Mouse (Mus musculus) T-helper 17 cell (primary cell): ENCODE measurements at regions not wholly inside any gene's neighbourhood (a gene's known extent, or its start where the extent isn't known, plus 50 kb on each side); places are given as distances from the start of the nearest gene placed in this dataset.

Source experiments
- in situ Hi-C, 2 experiments: fragments of 300-600 bp; cut with MboI, MseI; formaldehyde crosslinking; loops; 1 replicate in 1 of 2; 2 replicates in 1 of 2; pipeline ENCODE4 v1.15.1; 2025; ENCODE audit warnings: high pct_unique_total_duplicates in 2 of 2

DNA sequence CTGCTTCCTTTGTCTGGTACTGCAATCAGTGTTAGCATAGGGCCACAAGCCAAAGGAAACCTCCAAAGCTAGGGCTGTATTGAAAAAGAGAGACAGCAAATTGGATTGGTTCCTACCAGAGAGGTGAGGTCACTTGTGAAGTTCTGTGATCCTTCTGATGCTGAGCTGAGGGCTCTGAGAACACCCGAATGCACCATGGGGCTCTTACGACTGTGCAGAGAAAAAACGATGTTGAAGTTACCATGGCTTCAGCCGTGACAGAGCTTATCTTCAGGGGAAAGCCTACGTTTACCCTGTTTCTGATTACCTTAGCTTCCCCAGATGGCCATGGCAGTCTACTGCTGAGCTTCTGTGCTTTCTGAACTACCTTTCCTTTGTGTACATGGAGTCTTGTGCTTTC, 53.9 kb upstream of the Fmo9 start:
- in situ Hi-C loops, result loop anchor here in 1 of 2 experiments (25.0 kb wide), 1 partner anchor 452 kb away; no protein-coding TSS in a partner anchor

DNA sequence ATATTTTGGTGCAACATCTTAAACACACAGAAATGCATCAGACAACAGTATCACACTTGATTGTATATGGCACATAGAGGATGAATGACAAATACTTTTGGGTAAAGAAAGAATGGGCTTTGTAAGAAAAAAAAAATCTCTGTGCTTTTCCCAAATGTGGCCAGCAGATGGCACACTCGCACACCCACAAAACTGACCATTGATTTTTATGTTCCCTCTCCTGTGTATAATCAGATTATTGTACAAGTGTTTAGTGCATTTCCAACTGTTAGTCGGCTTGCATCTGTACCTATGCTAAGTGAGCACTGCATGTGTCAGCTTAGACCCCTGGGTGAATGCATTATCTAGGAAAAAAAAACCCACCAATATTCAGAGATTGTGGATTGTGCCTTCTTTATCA, 56.4 kb upstream of the Fmo9 start:
- in situ Hi-C loops, result loop anchor here in 1 of 2 experiments (25.0 kb wide), 1 partner anchor 449 kb away; no protein-coding TSS in a partner anchor

DNA sequence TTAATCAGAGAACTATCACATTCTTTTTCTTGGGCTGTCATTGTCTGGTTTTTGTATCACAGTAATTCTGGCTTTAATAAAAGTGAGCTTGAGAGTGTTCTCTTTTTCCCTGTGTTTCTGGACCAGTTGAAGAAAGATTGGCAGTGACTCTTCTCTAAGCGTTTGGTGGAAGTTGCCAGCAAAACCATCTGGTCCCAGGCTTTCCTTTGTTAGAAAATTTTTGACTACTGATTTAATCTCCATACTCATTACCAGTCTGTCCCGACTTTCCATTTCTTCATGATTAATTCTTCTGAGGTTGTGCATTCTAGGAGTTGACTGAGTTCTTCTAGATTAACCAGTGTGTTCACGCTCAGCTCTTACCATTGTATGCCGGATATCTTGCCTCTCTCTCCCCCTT, 68.6 kb upstream of the Fmo9 start:
- in situ Hi-C loops, result no loop called here

DNA sequence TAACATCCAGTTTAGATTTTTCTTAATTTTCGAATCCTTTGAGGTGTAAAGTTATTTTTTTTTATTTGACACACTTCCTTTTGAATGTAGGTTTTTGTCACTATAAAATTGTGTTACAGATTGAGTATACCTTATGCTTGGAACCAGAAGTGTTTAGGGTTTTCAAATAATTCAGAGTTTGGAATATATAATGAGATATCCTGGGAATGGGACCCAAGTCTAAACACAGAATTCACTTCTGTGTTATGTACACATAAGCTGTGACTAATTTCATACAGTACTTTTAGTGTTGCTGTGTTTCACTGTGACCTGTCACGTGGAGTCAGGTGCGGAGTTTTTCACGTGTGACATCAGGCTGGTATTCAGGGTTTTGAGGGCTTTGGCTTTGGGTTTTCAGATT, 69.1 kb upstream of the Fmo9 start:
- in situ Hi-C loops, result no loop called here

DNA sequence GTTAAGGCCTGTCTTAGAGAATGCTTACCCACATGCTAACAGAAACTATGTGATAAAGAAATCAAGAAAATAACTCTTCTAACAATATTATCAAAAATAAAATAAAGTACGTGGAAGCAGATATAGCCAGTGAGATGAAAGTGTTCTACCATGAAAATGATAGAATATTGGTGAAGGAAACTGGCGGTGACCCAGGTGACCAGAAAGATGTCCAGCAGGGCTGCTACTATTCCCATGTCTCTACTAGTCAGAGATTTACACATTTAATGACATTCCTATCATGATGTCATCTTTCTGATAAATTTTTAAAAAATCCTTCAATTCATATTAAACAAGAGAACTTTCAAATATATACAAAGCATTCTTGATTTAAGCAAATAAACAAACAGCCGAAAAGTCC, 69.8 kb upstream of the Fmo9 start:
- in situ Hi-C loops, result no loop called here

DNA sequence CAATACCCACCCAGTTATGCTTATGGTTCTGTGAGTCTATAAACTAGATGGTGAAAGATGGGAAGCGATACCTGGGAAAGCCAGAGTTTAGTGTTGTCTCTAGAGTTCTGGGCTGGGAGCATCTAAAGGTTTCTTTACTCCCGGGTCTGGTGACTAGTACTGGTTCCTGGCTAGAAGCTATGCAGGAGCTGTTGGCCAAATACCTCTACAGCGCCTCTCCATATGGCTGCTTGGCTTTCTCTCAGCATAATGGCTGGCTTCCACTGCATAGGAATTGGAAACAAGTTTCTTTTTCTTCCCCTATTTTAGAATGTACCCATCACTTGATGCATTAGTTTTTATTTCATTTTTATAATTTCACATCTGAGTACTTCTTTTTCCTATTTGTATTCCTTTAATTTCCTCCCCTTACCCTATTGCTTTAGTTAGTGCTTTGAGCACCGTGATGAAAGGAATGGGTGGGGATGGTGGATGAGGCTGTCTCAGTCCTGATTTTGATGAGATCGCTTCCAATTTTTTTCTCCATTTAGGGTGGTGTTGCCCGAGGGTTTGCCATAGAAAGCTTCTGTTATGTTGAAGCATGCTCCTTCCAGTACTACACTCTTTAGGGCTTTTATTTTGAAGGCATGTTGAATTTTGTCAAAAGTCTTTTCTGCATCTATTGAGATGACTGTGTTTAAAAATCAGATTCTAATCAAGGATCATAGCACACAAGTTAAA, 71.5 kb upstream of the Fmo9 start:
- in situ Hi-C loops, result no loop called here

DNA sequence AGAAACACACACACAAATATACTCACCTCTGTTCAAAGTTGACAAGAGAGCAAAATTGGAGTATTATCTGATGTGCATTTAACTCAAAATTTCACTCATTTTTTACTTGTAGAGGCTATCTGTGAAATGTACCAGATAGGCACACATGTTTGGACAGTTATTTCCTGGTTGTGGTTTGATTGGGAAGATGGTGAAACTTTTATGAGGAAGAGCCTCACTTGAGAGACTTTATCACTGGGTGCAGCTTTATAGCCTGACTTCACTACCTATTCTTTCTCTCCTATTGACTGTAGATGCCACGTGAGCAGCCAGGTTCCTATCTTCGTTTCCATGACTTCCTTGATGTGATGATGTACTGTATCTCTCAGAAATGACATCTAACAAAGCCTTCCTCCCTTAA, 77.3 kb upstream of the Fmo9 start:
- in situ Hi-C loops, result no loop called here

DNA sequence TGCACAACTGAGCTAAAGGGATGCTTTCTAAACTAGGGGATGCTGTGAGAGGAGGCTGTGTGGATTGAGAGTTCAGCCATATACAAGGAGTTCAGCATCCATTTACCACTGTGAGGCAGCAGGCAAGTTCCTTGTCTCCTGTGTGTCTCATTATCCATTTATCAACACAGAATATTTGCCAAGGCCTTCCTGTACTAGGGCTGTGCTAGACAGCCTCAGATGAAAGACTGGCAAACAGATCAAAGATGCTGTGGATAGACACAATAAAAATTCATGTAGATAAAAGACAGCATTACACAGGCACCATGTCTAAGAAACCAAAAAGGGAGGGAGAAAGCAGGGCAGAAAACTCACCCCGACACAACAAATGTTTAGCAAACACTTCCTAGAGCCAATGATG, 91.5 kb upstream of the Fmo9 start:
- in situ Hi-C loops, result no loop called here

DNA sequence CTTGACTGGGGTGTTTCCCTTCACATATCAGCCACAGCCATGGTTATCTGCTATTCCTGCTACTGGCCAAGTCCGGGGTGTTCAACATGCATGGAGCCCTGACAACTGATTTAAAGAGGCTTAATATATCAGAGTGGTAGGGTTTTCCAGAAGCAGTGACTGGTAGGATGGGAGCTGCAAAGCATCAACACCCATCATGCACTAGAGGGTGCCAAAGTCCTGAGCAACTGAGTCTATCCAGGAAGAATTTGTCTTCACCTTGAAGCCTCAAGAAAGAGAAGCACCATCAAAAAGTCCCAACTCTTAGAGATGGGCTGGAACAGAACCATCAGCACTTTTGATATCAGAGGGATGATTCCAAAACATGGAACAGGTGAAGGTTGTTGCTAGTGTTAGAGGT, 100.5 kb upstream of the Fmo9 start:
- in situ Hi-C loops, result loop anchor here in 1 of 2 experiments (5.0 kb wide), 1 partner anchor 40 kb away; no protein-coding TSS in a partner anchor

DNA sequence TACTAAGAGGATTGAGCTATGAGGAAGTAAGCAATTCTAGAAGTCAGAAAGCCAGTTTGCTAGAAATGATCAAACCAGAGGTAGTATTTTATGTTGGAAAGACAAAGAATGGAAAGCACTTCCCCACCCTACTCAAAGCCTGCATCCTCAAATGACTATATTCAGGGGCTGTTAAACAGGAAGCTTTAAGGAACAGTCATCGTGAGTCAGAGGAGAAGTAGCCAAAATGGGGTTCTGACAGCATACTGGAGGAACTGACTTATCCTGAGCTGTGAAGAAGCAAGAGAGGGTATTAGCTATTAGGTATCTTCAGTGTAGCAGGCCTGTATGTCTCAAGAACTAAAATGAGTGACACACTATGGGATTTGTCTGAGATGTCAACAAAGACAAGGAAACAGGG, 106.3 kb upstream of the Fmo9 start:
- in situ Hi-C loops, result no loop called here

DNA sequence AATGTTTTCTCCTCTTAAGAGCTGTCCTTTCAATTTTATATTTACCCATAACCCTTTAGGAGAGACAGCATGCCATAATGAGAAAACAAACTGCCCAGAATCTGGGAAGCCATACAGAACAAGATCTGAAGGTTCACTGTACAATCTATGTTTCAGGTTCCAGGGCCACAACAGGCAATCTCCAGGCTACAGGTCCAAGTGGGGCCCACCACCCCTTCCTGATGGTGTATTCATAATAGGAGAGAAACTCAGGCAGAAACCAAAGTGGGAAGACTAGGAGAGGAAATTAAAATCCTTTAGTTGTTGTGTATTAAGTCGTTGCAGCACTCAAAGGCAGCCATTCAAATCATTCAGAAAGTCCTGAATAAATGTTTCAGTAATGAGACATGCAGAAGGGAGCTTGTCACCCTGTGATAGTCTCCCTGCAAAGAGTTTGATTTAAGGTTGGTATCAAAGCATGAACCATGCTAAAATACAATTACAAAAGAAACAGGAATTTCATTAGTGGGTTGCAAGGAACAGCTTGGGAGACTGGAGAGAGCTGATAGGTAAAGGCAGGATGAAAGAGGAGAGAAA, 107.3 kb upstream of the Fmo9 start:
- in situ Hi-C loops, result no loop called here

DNA sequence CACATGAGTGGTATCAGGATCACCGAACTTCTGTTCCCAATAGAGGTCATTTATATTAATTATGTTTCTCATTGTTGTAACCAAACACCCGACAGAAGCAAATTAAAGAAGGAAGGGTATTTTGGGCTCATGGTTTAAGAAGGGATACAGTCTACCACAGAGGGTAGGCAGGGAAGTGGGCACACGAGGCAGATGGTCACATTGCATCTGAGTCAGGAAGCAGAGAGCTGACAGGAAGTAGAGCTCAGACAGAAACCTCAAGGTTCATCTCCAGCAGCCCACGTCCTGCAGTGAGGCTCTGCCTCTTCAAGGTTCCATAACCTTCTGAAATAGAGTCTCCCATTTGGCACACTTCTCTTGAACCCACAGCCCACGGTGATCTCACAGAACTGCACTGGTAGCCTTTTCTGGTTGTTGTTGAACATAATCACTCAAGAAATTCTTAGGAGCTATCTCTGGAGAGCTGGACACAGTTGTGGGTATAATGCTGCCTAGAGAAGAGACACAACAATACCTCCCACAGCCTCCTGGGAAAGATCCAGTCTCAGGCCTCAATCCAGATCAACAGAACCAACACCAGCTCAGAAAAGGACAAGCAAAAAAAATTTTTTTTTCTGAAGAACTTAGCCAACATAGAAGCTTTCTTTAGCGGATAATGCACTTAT, 111.5 kb upstream of the Fmo9 start:
- in situ Hi-C loops, result loop anchor here in 1 of 2 experiments (10.0 kb wide), 1 partner anchor 768 kb away; no protein-coding TSS in a partner anchor

DNA sequence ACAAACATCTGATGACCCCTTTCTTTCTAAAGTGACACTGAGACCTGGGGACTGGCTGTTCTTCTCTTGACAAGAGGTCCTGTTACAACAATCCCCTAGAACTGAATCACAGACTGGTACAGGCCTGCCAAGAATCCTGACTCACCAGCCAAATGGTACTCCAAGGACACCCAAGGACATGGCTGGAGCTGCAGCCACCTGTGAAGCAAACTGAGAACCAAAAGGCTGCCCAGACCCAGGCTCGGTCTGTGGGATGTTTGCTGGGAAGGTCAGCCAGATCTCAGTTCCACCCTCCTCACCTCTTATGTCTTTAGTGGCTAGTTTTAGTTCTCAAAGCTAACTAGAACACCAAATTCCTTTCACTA, 112.1 kb upstream of the Fmo9 start:
- in situ Hi-C loops, result loop anchor here in 1 of 2 experiments (10.0 kb wide), 1 partner anchor 769 kb away; no protein-coding TSS in a partner anchor

DNA sequence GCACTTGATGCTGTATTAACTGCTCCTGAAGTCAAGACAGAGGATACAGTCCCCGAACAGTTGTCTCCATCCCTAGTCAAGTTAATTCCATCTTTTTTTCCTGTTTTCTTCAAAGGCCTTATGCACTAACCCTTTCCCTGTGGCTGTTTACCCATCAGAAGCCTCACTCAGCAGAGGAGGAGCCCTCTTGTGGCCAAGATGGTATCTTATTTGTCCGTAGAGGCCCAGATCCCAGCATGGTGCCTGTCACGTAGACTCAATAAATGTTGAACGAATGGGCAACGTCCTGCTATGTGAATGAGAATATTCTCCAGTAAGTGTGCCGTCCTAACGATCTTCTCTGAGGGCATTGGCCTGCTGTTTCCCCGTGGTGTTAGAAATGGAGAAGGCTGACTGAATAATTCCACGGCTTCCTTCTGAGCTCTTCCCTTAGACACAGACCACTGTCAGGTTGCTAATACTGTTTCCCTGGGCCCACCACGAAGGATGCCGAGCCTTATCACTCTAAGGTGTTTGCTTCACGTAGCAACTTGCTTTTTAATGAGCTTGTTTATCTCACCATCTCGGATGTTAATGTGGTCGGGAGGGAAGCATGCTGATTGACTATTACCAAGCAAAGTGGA, 113.1 kb upstream of the Fmo9 start:
- in situ Hi-C loops, result loop anchor here in 1 of 2 experiments (10.0 kb wide), 1 partner anchor 770 kb away; no protein-coding TSS in a partner anchor

DNA sequence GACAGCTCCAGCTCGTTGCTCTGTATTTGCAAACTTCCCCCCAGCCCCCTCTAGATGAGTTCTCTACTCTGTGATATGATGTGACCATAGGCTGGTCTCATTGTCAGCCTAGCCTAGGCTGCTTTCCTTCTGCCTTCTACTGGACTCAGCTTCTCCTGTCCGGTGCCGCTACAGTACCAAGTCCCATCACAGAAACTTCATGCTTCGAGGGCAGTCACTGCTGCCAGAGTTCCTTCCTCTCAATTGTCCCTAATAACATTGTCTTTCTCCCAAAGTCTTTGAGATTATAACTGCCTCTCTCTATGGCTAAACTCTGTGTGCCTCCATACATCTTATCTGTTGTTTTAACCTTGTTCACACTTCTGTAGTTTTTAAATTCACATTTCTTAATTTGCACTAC, 114.0 kb upstream of the Fmo9 start:
- in situ Hi-C loops, result loop anchor here in 1 of 2 experiments (10.0 kb wide), 1 partner anchor 771 kb away; no protein-coding TSS in a partner anchor

DNA sequence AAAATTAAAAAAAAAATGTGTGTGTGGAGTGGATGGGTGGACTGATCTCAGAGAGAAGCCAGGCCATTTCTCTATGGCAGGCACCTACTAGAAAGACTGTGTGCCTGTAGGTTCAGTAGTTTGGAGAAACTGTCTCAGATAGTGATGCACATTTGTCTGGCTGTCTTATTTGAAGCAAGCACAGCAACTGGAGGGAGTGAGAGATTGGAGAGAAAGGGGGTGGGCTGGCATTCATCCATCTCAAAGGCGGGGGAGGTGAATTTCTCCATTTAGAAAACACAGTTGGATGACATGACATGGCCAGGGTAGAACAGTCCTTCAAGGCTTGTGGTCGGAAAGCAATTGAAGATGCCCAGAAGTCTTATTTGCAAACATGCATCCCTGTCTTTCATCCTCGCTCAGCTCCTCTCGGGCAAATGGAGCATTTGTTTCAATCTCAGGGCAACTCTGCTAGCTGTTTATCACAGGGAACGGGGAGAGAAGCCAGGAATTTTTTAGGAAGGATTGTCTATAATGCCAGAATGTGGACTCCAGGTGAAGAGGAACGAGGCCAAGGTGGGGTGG, 114.8 kb upstream of the Fmo9 start:
- in situ Hi-C loops, result loop anchor here in 1 of 2 experiments (10.0 kb wide), 1 partner anchor 772 kb away; no protein-coding TSS in a partner anchor

DNA sequence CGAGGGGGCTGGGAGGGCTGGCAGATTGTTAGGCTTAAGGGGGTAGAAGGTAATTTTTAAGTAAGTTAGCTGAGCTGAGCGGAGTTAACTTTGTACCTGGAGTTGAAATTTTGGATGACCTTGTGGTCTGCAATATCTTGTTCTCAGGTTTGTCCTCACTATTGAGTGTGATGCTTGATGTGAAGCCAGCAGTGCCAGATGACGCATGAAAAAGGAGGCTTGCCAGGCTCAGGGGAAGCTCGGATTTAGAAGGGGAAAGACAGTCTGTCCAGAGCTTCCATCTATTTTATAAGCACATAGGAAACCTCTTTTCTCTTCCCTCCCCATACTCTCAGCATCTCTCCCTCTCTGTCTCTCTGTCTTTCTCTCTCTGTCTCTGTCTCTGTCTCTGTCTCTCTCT, 115.3 kb upstream of the Fmo9 start:
- in situ Hi-C loops, result loop anchor here in 1 of 2 experiments (10.0 kb wide), 1 partner anchor 772 kb away; no protein-coding TSS in a partner anchor

DNA sequence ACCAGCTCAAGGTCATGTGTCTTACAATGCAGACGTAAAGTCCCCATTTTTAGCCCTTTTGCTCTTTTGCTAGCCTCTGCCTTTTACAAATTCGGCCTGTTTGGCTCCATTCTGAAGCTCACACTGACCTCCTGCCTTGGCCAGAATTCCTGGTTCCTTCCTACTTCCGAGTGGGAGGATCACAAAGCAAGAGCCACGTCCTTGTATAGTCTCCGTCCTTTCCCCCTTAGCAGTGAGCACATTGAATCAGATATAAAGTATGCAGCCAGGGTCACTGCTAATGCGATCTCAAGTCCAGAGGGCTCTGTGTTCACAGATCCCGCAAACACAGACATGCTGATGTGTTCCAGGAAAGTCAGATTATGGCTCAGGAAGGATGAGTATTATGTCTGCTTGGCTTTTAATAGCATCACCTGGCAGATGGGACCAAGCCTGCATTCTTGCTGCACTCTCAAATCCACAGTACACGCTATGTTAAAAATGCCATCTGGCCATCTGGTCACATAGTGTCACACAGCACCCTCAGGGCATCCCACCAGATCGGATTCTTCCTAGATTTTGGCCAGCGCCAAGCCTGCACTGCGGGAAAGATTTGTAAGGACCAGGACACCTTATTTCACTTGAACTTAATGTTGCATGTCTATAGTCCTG, 119.4 kb upstream of the Fmo9 start:
- in situ Hi-C loops, result no loop called here

DNA sequence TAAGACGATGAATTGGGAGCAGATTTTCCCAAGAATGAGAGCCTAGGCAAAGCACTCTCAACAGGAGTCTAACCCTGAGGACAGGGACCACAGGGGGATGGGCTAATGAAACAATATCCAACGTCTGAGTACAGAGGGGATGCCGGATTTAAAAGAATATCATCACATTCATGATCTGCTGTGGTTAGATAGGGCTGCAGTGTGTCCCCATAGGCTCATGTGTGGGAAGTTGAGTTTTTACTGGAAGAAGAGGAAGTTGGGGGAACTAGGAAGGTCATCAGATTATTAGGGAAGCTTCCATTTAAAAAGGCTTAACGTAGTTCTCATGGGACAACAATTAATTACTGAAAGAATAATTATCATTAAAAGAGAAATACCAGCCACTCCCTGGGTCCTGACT, 120.3 kb upstream of the Fmo9 start:
- in situ Hi-C loops, result no loop called here

DNA sequence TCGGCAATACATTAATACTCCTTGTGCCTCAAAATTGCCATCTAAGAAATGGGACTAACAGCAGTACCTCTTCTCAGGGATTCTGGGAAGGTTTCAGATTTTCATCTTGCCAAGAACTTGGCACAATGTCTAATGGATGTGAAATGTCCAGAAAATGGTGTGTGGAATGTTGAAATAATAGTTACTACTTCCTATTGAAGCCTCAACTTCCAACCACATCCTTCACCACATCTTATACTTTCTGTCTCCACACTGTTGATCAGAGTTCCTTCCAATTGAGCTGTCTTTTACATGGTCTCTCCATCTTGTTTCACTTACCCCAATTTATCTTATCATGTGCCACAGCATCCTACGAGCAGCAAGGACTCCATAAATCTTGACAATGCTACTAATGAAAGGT, 122.3 kb upstream of the Fmo9 start:
- in situ Hi-C loops, result no loop called here

DNA sequence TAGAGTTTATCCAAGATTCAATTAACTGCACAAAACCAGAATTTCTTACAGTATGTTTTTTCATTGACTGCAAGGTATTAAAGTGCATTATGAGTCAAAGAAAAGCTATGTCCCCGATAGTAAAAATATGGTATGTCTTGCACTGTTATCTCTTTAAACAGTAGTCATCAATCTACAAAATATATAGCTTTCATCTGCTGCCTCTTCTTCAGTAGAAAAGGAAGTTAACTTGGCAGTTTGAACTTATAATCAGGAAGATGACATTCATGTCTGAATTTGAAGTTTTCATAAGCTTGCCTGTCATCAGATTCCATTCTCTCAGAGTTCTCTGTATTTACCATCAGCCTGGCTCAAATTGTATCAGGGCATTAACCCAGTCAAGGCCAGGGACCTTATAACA, 122.7 kb upstream of the Fmo9 start:
- in situ Hi-C loops, result no loop called here
